Mouse (Mus musculus): ENCODE results near the gene Hils1.

DNA sequence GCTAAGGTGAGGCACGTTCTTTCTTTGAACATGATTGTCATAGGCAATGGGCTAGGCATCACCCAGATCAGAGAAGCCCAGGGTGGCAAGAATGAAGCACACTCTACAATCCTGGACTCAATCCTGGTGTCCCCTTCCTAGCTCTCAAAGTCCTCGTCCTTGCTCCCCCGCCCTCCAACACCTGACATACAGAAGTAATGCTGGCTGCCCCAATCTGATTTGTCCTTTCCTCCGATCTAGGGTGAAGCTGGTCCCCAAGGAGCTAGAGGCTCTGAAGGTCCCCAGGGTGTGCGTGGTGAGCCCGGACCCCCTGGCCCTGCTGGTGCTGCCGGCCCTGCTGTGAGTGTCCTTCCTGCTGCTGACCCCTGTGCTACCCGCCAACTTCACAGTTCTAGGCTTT is 25.6 kb upstream of the Hils1 start:
- no peak for TF ChIP-seq CTCF (IDR thresholded peaks at IDR 0.05; ENCODE audit: control insufficient read depth, insufficient read depth, insufficient read length)
- TF ChIP-seq USF1 (IDR thresholded peaks at IDR 0.05; ENCODE audit: low read depth) = no peak
- no peak for TF ChIP-seq MAX (IDR thresholded peaks at IDR 0.05)
- TF ChIP-seq MYOG (IDR thresholded peaks at IDR 0.05; ENCODE audit: control insufficient read depth, extremely low read depth, insufficient read length) = no peak
- no peak for TF ChIP-seq CEBPB (IDR thresholded peaks at IDR 0.05; ENCODE audit: low read depth)
- TF ChIP-seq FOSL1 (IDR thresholded peaks at IDR 0.05; ENCODE audit: insufficient read depth, low read length, poor library complexity, severe bottlenecking) = no peak
- TF ChIP-seq MYOD1 (IDR thresholded peaks at IDR 0.05; ENCODE audit: control insufficient read depth, insufficient read length, low read depth) = no peak
